Comparison of ENCODE assay signal across 29 mouse cellular contexts in genomic region chr11:83658797-83659196, GRCm38 (mm10). TPM values are rescaled to one million over a fixed set of nuclear protein-coding genes. Genes with fewer than 3 reads are reported as not detected.
"Had no signal": no experiment of that assay in that cellular context is flagged by ENCODE, and none has a peak within 500 bp of the region (broad histone marks: within the 10 kb centered on the region; RNA-seq: fewer than 3 reads in every experiment).

No protein-coding gene starts in this region.

- H3K27me3 ChIP-seq: kidney, embryonic 15.5 days; liver, embryonic 13.5 days; midbrain, embryonic 13.5 days; neural tube, embryonic 13.5 days; stomach, embryonic 15.5 days had no signal

- H3K27ac ChIP-seq: kidney, embryonic 15.5 days; liver, embryonic 13.5 days; midbrain, embryonic 10.5 days; midbrain, embryonic 13.5 days; neural tube, embryonic 13.5 days; stomach, embryonic 15.5 days had no signal

- DNase-seq: kidney, adult 8-10 months; kidney, postnatal 10 days; kidney, postnatal 36 days; liver, embryonic 13.5 days; lung, adult 2 months; lung, postnatal 14 days; retina, postnatal 1 day; thymus, postnatal 36 days had no signal

- ATAC-seq: intestine, postnatal 0 days; midbrain, embryonic 13.5 days; midbrain, embryonic 16.5 days had no signal

- H3K36me3 ChIP-seq: kidney, embryonic 15.5 days; liver, embryonic 13.5 days; midbrain, embryonic 10.5 days; midbrain, embryonic 13.5 days; neural tube, embryonic 13.5 days; stomach, embryonic 15.5 days had no signal

- H3K4me3 ChIP-seq: kidney, embryonic 15.5 days; liver, embryonic 13.5 days; megakaryocyte, embryonic 14.5 days; midbrain, embryonic 10.5 days; midbrain, embryonic 13.5 days; myocyte; neural tube, embryonic 13.5 days; stomach, embryonic 15.5 days had no signal

RNA-seq across cellular contexts. Expression of gene Ccl4, which starts 3.6 kb away (rescaled TPM):
- total RNA-seq: layer of hippocampus, adult 18-20 months; layer of hippocampus, postnatal 14 days; left cerebral cortex, postnatal 25 days; liver, adult 2 months had no signal
- polyA plus RNA-seq: lung, embryonic 16.5 days; midbrain, embryonic 10.5 days; midbrain, embryonic 13.5 days; myocyte had no signal

RNA-seq across cellular contexts. Expression of gene Ccl3, which starts 9.6 kb away (rescaled TPM):
- total RNA-seq: layer of hippocampus, adult 18-20 months; layer of hippocampus, postnatal 14 days; left cerebral cortex, postnatal 25 days had no signal
- polyA plus RNA-seq: myocyte had no signal

RNA-seq across cellular contexts. Expression of gene Rpl9-ps1, which starts 13.4 kb away (rescaled TPM):
- total RNA-seq: layer of hippocampus, adult 18-20 months; layer of hippocampus, postnatal 14 days; left cerebral cortex, adult 8-10 months; left cerebral cortex, postnatal 25 days; liver, adult 2 months; monocyte, adult 5-6 weeks had no signal
- polyA plus RNA-seq: intestine, postnatal 0 days; kidney, embryonic 15.5 days; limb, embryonic 11.5 days; limb, embryonic 14.5 days; liver, adult 2 months; liver, embryonic 13.5 days; liver, embryonic 16.5 days; lung, adult 2 months; lung, embryonic 16.5 days; midbrain, embryonic 10.5 days; midbrain, embryonic 13.5 days; midbrain, embryonic 16.5 days; myocyte; neural tube, embryonic 13.5 days; stomach, embryonic 15.5 days; thymus, postnatal 0 days; urinary bladder, adult 2 months had no signal

RNA-seq across cellular contexts. Expression of gene Wfdc17, which starts 45.0 kb away (rescaled TPM):
- total RNA-seq: layer of hippocampus, adult 18-20 months; layer of hippocampus, postnatal 14 days; left cerebral cortex, postnatal 25 days had no signal
- polyA plus RNA-seq: limb, embryonic 11.5 days; midbrain, embryonic 10.5 days; midbrain, embryonic 16.5 days; myocyte; neural tube, embryonic 13.5 days had no signal

RNA-seq across cellular contexts. Expression of gene Wfdc18, which starts 50.0 kb away (rescaled TPM):
- total RNA-seq: layer of hippocampus, postnatal 14 days; liver, adult 2 months; monocyte, adult 5-6 weeks had no signal
- polyA plus RNA-seq: limb, embryonic 11.5 days; liver, adult 2 months; liver, embryonic 13.5 days; lung, adult 2 months; midbrain, embryonic 10.5 days; midbrain, embryonic 13.5 days; midbrain, embryonic 16.5 days; myocyte; neural tube, embryonic 13.5 days had no signal
